Comparison of ENCODE assay signal across 19 mouse cellular contexts in genomic region chr14:57095855-57096254, GRCm38 (mm10). TPM values are rescaled to one million over a fixed set of nuclear protein-coding genes. Genes with fewer than 3 reads are reported as not detected.
"Had no signal": no experiment of that assay in that cellular context is flagged by ENCODE, and none has a peak within 500 bp of the region (broad histone marks: within the 10 kb centered on the region; RNA-seq: fewer than 3 reads in every experiment).

No protein-coding gene starts in this region.

- H3K4me2 ChIP-seq: limb, embryonic 13.5 days; midbrain, embryonic 12.5 days had no signal

- ATAC-seq: inflammation-experienced regulatory T-cells, adult 6 months; midbrain, embryonic 16.5 days had no signal

- H3K4me1 ChIP-seq: midbrain, embryonic 12.5 days had no signal

- H3K9me3 ChIP-seq: limb, embryonic 13.5 days; midbrain, embryonic 12.5 days had no signal

- H3K9ac ChIP-seq: limb, embryonic 13.5 days; midbrain, embryonic 12.5 days had no signal

- H3K27me3 ChIP-seq: limb, embryonic 13.5 days; midbrain, embryonic 12.5 days had no signal

- H3K27ac ChIP-seq: limb, embryonic 13.5 days; midbrain, embryonic 12.5 days; stomach, postnatal 0 days had no signal

- DNase-seq: kidney, adult 18-20 months; kidney, postnatal 10 days; left cerebral cortex, postnatal 4 days; lung, adult 18-20 months; lung, postnatal 36 days; right cerebral cortex, postnatal 14 days; thymus, adult 18-20 months; thymus, postnatal 14 days had no signal

- H3K4me3 ChIP-seq: limb, embryonic 13.5 days; midbrain, embryonic 12.5 days had no signal

- H3K36me3 ChIP-seq: limb, embryonic 13.5 days; midbrain, embryonic 12.5 days had no signal

RNA-seq across cellular contexts. Expression of gene Gm4491, which starts 19.8 kb away (rescaled TPM):
- total RNA-seq: left cerebral cortex, postnatal 4 days; megakaryocyte, adult 5-6 weeks had no signal
- polyA plus RNA-seq: inflammation-experienced regulatory T-cells, adult 6 months; kidney, embryonic 14.5 days; large intestine, adult 2 months; limb, embryonic 13.5 days; lung, embryonic 16.5 days; midbrain, embryonic 12.5 days; midbrain, embryonic 16.5 days; neural tube, embryonic 14.5 days; small intestine, adult 2 months; stomach, postnatal 0 days had no signal

RNA-seq across cellular contexts. Expression of gene Gjb6, which starts 37.6 kb away (rescaled TPM):
- total RNA-seq: megakaryocyte, adult 5-6 weeks had no signal
- polyA plus RNA-seq: inflammation-experienced regulatory T-cells, adult 6 months; large intestine, adult 2 months; small intestine, adult 2 months had no signal

RNA-seq across cellular contexts. Expression of gene Gja3, which starts 38.0 kb away (rescaled TPM):
- total RNA-seq: megakaryocyte, adult 5-6 weeks had no signal
- polyA plus RNA-seq: inflammation-experienced regulatory T-cells, adult 6 months; large intestine, adult 2 months; neural tube, embryonic 14.5 days had no signal
